ENCODE assay signal across 30 mouse cellular contexts in the genomic region with DNA sequence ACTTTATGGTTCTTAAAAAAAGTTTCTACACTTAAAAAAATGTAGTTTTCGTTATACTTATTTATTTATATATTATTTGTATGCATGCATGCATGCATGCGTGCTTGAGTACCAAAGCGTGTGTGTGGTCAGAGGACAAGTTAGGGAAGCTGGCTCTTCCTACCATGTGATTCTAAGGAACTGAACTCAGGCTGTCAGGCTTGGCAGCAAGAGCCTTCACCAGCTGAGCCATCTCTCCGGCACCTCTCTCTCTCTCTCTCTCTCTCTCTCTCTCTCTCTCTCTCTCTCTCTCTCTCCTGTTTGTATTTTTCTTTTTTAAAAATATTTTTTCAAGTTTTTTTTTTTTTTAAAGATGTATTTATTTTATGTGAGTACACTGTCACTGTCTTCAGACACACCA. TPM values are rescaled to one million over a fixed set of nuclear protein-coding genes. Genes with fewer than 3 reads are reported as not detected.
"Had no signal": no experiment of that assay in that cellular context is flagged by ENCODE, and none has a peak within 500 bp of the region (broad histone marks: within the 10 kb centered on the region; RNA-seq: fewer than 3 reads in every experiment).

No protein-coding gene starts in this region.

- DNase-seq: kidney, adult 8-10 months; kidney, postnatal 10 days; kidney, postnatal 36 days; left cerebral cortex, postnatal 4 days; liver, postnatal 0 days; midbrain, embryonic 14.5 days; right cerebral cortex, adult 18-20 months; right cerebral cortex, postnatal 25 days; spleen, adult 18-20 months; thymus, postnatal 25 days had no signal

- ATAC-seq: intestine, postnatal 0 days; liver, postnatal 0 days had no signal

- H3K9me3 ChIP-seq: kidney, embryonic 15.5 days; limb, embryonic 12.5 days; limb, embryonic 15.5 days; stomach, embryonic 15.5 days had no signal

- H3K9ac ChIP-seq: kidney, embryonic 15.5 days; limb, embryonic 12.5 days; limb, embryonic 15.5 days; liver, embryonic 14.5 days; liver, postnatal 0 days; stomach, embryonic 15.5 days had no signal

- H3K4me2 ChIP-seq: kidney, embryonic 15.5 days; limb, embryonic 12.5 days; limb, embryonic 15.5 days; liver, embryonic 11.5 days; midbrain, embryonic 11.5 days; stomach, embryonic 15.5 days had no signal

- H3K4me3 ChIP-seq: kidney, embryonic 15.5 days; limb, embryonic 12.5 days; limb, embryonic 15.5 days; stomach, embryonic 15.5 days had no signal

- H3K27ac ChIP-seq: kidney, embryonic 15.5 days; limb, embryonic 12.5 days; limb, embryonic 15.5 days; liver, embryonic 14.5 days; stomach, embryonic 15.5 days had no signal

- H3K36me3 ChIP-seq: kidney, embryonic 15.5 days; limb, embryonic 12.5 days; limb, embryonic 15.5 days; stomach, embryonic 15.5 days had no signal

RNA-seq across cellular contexts. Expression of gene Cd40, which starts 4.5 kb away (rescaled TPM):
- total RNA-seq: megakaryocyte-erythroid progenitor cell, adult 5-6 weeks had no signal

RNA-seq across cellular contexts. Expression of gene 1700025C18Rik, which starts 30.6 kb away (rescaled TPM):
- total RNA-seq: layer of hippocampus, adult 8-10 months; layer of hippocampus, postnatal 14 days; left cerebral cortex, adult 8-10 months; left cerebral cortex, postnatal 14 days; left cerebral cortex, postnatal 4 days; megakaryocyte progenitor cell, adult 5-6 weeks; megakaryocyte-erythroid progenitor cell, adult 5-6 weeks; midbrain, postnatal 0 days had no signal
- polyA plus RNA-seq: intestine, embryonic 14.5 days; intestine, postnatal 0 days; kidney, embryonic 15.5 days; limb, embryonic 12.5 days; limb, embryonic 15.5 days; liver, embryonic 11.5 days; liver, embryonic 14.5 days; liver, postnatal 0 days; midbrain, embryonic 11.5 days; midbrain, embryonic 14.5 days; midbrain, postnatal 0 days; neural tube, embryonic 11.5 days; neural tube, embryonic 14.5 days; stomach, embryonic 15.5 days; thymus, postnatal 0 days; urinary bladder, adult 2 months had no signal
